Mouse (Mus musculus) CD4-positive, CD25-positive, alpha-beta regulatory T cell, adult 4 months (primary cell): ENCODE measurements around the gene Fam83f. TPM values are rescaled to one million over a fixed set of nuclear protein-coding genes. Genes with fewer than 3 reads are reported as not detected.

Experiments
- ATAC-seq: one replicate; pipeline ENCODE4 v1.8.0; 2017
- polyA plus RNA-seq, 2 experiments: library from polyadenylated mRNA; unstranded; fragments of 100-300 nt; shearing (Covaris generic); gene quantifications; one replicate each; pipeline ENCODE4 v1.2.1; 2017

The Fam83f gene
- under 1 TPM in 1 of 2 experiments, not detected in 1; 0.30 TPM for polyA plus RNA-seq

GRCm38 (mm10) chr15:80671295-80672252 lies at the start of gene Fam83f:
Gene Fam83f (plus strand): TSS chr15:80671847.
- ATAC-seq = no peak

- peak; percentile 21 for ATAC-seq
Observed at GRCm38 (mm10) chr15:80623171-80623837, 48.3 kb upstream of the Fam83f start.

- ATAC-seq = no peak
Observed at GRCm38 (mm10) chr15:80626472-80626871, 45.2 kb upstream of the Fam83f start.

GRCm38 (mm10) chr15:80630147-80630546 lies 41.5 kb upstream of the Fam83f start:
- ATAC-seq = peak; percentile 56

GRCm38 (mm10) chr15:80630711-80631110 lies 40.9 kb upstream of the Fam83f start:
- no peak for ATAC-seq

- ATAC-seq = no peak
Observed at GRCm38 (mm10) chr15:80631311-80631710, 40.3 kb upstream of the Fam83f start.

GRCm38 (mm10) chr15:80632280-80632893 lies 39.3 kb upstream of the Fam83f start:
- ATAC-seq = peak; percentile 38

GRCm38 (mm10) chr15:80634391-80635193 lies 37.1 kb upstream of the Fam83f start:
- peak; percentile 10 for ATAC-seq

- ATAC-seq = no peak
Observed at GRCm38 (mm10) chr15:80636757-80637372, 34.8 kb upstream of the Fam83f start.

GRCm38 (mm10) chr15:80639071-80639702 lies 32.5 kb upstream of the Fam83f start:
- peak; percentile 57 for ATAC-seq

- peak; percentile 55 for ATAC-seq
Observed at GRCm38 (mm10) chr15:80639874-80640273, 31.8 kb upstream of the Fam83f start.

GRCm38 (mm10) chr15:80641702-80642435 lies 29.8 kb upstream of the Fam83f start:
- no peak for ATAC-seq

- no peak for ATAC-seq
Observed at GRCm38 (mm10) chr15:80645006-80645797, 26.4 kb upstream of the Fam83f start.

- no peak for ATAC-seq
Observed at GRCm38 (mm10) chr15:80648977-80649606, 22.6 kb upstream of the Fam83f start.

- no peak for ATAC-seq
Observed at GRCm38 (mm10) chr15:80650412-80650811, 21.2 kb upstream of the Fam83f start.

- peak; percentile 37 for ATAC-seq
Observed at GRCm38 (mm10) chr15:80653865-80654264, 17.8 kb upstream of the Fam83f start.

- no peak for ATAC-seq
Observed at GRCm38 (mm10) chr15:80658815-80659471, 12.7 kb upstream of the Fam83f start.

GRCm38 (mm10) chr15:80660963-80661362 lies 10.7 kb upstream of the Fam83f start:
- no peak for ATAC-seq

- no peak for ATAC-seq
Observed at GRCm38 (mm10) chr15:80664444-80664843, 7.2 kb upstream of the Fam83f start.
